Mouse (Mus musculus) ES-E14 (cell line): ENCODE measurements at regions not wholly inside any gene's neighbourhood (a gene's known extent, or its start where the extent isn't known, plus 50 kb on each side); places are given as distances from the start of the nearest gene placed in this dataset.
A peak's percentile ranks its signal among the peaks of the same experiment; 100 is the strongest.

Experiments used
- DNase-seq: peaks from one replicate; pipeline ENCODE4 v3.0.0-alpha.2; 2013; ENCODE audit warnings: low read depth, low spot score
- H3K27ac ChIP-seq: 2 replicates; pipeline ENCODE4 v1.5.1; 2012; ENCODE audit warnings: low read depth, mild to moderate bottlenecking, low read length, moderate library complexity, mixed read lengths; ENCODE audit not compliant: poor library complexity, insufficient read depth, severe bottlenecking
- H3K36me3 ChIP-seq: 2 replicates; pipeline ENCODE4 v1.6.1; 2012; ENCODE audit warnings: mild to moderate bottlenecking, low read length, moderate library complexity, mixed read lengths; ENCODE audit not compliant: control insufficient read depth, poor library complexity, insufficient read depth, severe bottlenecking
- H3K4me1 ChIP-seq, 2 experiments: fragments of 150-350 bp in 1 of 2; sonication (generic) in 1 of 2; 2 replicates each; pipeline ENCODE4 v1.6.1; 2012; ENCODE audit warnings: low read length in 2 of 2, mild to moderate bottlenecking in 1 of 2, mixed read lengths in 1 of 2; ENCODE audit not compliant: control insufficient read depth in 2 of 2, insufficient read depth in 2 of 2, poor library complexity in 1 of 2
- H3K4me3 ChIP-seq, 2 experiments: fragments of 150-350 bp in 1 of 2; sonication (generic) in 1 of 2; 2 replicates each; pipeline ENCODE4 v1.5.1; 2012; ENCODE audit warnings: low read length in 2 of 2, low read depth in 1 of 2, mild to moderate bottlenecking in 1 of 2, mixed read lengths in 1 of 2; ENCODE audit not compliant: insufficient read depth in 1 of 2, poor library complexity in 1 of 2, severe bottlenecking in 1 of 2
- H3K9ac ChIP-seq: 2 replicates; pipeline ENCODE4 v1.6.1; 2012; ENCODE audit warnings: low read depth, mild to moderate bottlenecking, low read length, mixed read lengths; ENCODE audit not compliant: poor library complexity, insufficient read depth, severe bottlenecking
- H3K9me3 ChIP-seq: fragments of 150-350 bp; sonication (generic); 2 replicates; pipeline ENCODE4 v1.6.1; 2012; ENCODE audit warnings: low read depth, mild to moderate bottlenecking, low read length; ENCODE audit not compliant: control insufficient read depth, insufficient read depth
- CHD2 ChIP-seq: IDR thresholded peaks from 2 replicates; pipeline ENCODE4 v1.6.1; 2014; ENCODE audit warnings: mild to moderate bottlenecking, low read depth, low read length, inconsistent platforms
- HCFC1 ChIP-seq: IDR thresholded peaks from 2 replicates; pipeline ENCODE4 v1.6.1; 2012; ENCODE audit warnings: low read length, inconsistent platforms, borderline replicate concordance; ENCODE audit not compliant: insufficient read depth
- MAFK ChIP-seq: IDR thresholded peaks from 2 replicates; pipeline ENCODE4 v1.6.1; 2014; ENCODE audit warnings: mild to moderate bottlenecking, low read depth, low read length, inconsistent platforms; ENCODE audit not compliant: insufficient read depth
- ZC3H11A ChIP-seq: IDR thresholded peaks from 2 replicates; pipeline ENCODE4 v1.6.1; 2012; ENCODE audit warnings: low read depth, mild to moderate bottlenecking, inconsistent platforms, low read length, borderline replicate concordance
- ZNF384 ChIP-seq: IDR thresholded peaks from 2 replicates; pipeline ENCODE4 v1.6.1; 2012; ENCODE audit warnings: low read depth, low read length, inconsistent platforms
- in situ Hi-C, 2 experiments: fragments of 600-800 bp; cut with MboI; formaldehyde crosslinking; loops; one replicate each; pipeline ENCODE4 v1.15.1; 2025; ENCODE audit warnings: low sequenced_read_pairs in 2 of 2, inconsistent platforms in 1 of 2; ENCODE audit not compliant: unreplicated experiment in 2 of 2

GRCm38 (mm10) chr6:31838588-31838987 lies 211.5 kb upstream of the 1700012A03Rik start:
- Histone ChIP-seq H3K4me3 (no peak overlapping the region), H3K4me1 (no peaks in the 10 kb centered on the region), H3K36me3 (no peaks in the 10 kb centered on the region), H3K9me3 (no peaks in the 10 kb centered on the region), H3K9ac (no peak overlapping the region), H3K27ac (no peak overlapping the region)
- no peak for TF ChIP-seq HCFC1
- no peak for TF ChIP-seq MAFK
- no peak for TF ChIP-seq ZNF384
- in situ Hi-C loops = loop anchor here in 1 of 2 experiments (10.0 kb wide), 1 partner anchor 174 kb away; no protein-coding TSS in a partner anchor
- peak; percentile 52 for DNase-seq

- Histone ChIP-seq H3K4me3 (no peak overlapping the region), H3K9me3 (no peaks in the 10 kb centered on the region), H3K36me3 (no peaks in the 10 kb centered on the region), H3K4me1 (no peaks in the 10 kb centered on the region), H3K9ac (no peak overlapping the region), H3K27ac (no peak overlapping the region)
- in situ Hi-C loops = loop anchor here in 1 of 2 experiments (10.0 kb wide), 1 partner anchor 171 kb away; no protein-coding TSS in a partner anchor
- TF ChIP-seq MAFK (no peak), HCFC1 (no peak), ZC3H11A (no peak), ZNF384 (no peak), CHD2 (no peak)
- no peak for DNase-seq
These were observed 214.3 kb upstream of the 1700012A03Rik start for GRCm38 (mm10) chr6:31835795-31836194.

- Histone ChIP-seq H3K9ac (no peak overlapping the region), H3K4me1 (no peaks in the 10 kb centered on the region), H3K27ac (no peak overlapping the region), H3K9me3 (no peaks in the 10 kb centered on the region), H3K36me3 (no peaks in the 10 kb centered on the region), H3K4me3 (no peak overlapping the region)
- in situ Hi-C loops = loop anchor here in 1 of 2 experiments (10.0 kb wide), 1 partner anchor 170 kb away; no protein-coding TSS in a partner anchor
- TF ChIP-seq ZC3H11A = no peak
- no peak for TF ChIP-seq HCFC1
- TF ChIP-seq ZNF384 = no peak
- TF ChIP-seq MAFK = no peak
- no peak for TF ChIP-seq CHD2
- no peak for DNase-seq
These were observed 215.5 kb upstream of the 1700012A03Rik start for GRCm38 (mm10) chr6:31834503-31834902.

GRCm38 (mm10) chr6:31830610-31831009 lies 219.4 kb upstream of the 1700012A03Rik start:
- H3K9ac ChIP-seq = no peak overlapping the region

GRCm38 (mm10) chr6:31823616-31824015 lies 226.4 kb upstream of the 1700012A03Rik start:
- no peak for DNase-seq
- no peak overlapping the region for H3K4me3 ChIP-seq
- H3K27ac ChIP-seq = no peak overlapping the region
- H3K9me3 ChIP-seq = no peaks in the 10 kb centered on the region
- no peak overlapping the region for H3K9ac ChIP-seq
- H3K36me3 ChIP-seq = no peaks in the 10 kb centered on the region
- in situ Hi-C loops = no loop called here
- no peaks in the 10 kb centered on the region for H3K4me1 ChIP-seq
- TF ChIP-seq MAFK (no peak), ZNF384 (no peak), HCFC1 (no peak), ZC3H11A (no peak), CHD2 (no peak)

More at GRCm38 (mm10) chr6:31830610-31831009, 219.4 kb upstream of the 1700012A03Rik start:
- Histone ChIP-seq H3K36me3 (no peaks in the 10 kb centered on the region), H3K4me3 (no peak overlapping the region), H3K9me3 (no peaks in the 10 kb centered on the region), H3K27ac (no peak overlapping the region), H3K4me1 (no peaks in the 10 kb centered on the region)
- in situ Hi-C loops = loop anchor here in 1 of 2 experiments (10.0 kb wide), 1 partner anchor 166 kb away; no protein-coding TSS in a partner anchor
- TF ChIP-seq HCFC1 (no peak), CHD2 (no peak), ZNF384 (no peak), ZC3H11A (no peak), MAFK (no peak)
- DNase-seq = no peak
